Mouse (Mus musculus) left cerebral cortex, postnatal 14 days (tissue): ENCODE results near the gene Unc5c. TPM values are rescaled to one million over a fixed set of nuclear protein-coding genes. Genes with fewer than 3 reads are reported as not detected.

ENCODE experiments used
- DNase-seq, 2 experiments: peaks; one replicate each; pipeline ENCODE4 v3.0.0; 2021 to 2022; ENCODE audit warnings: low spot score in 2 of 2, mixed read lengths in 1 of 2
- intact Hi-C: fragments of 180-260 bp; cut with DNase I; formaldehyde crosslinking; loops from one replicate; pipeline ENCODE4 v1.15.1; 2025
- total RNA-seq, 2 experiments: library from RNA; stranded (reverse); gene quantifications; 2 replicates each; pipeline ENCODE4 v1.2.3; 2021

The Unc5c gene
- total RNA-seq, 2 experiments from 2014 or later: 30.7 to 31.7 TPM

GRCm38 (mm10) chr3:141857123-141857522 is 392.1 kb downstream of the Unc5c start:
- no peak for DNase-seq
- intact Hi-C loops: no loop called here

- DNase-seq: peak; percentile 45 to 76
- intact Hi-C loops: loop anchor here (1.0 to 10.0 kb wide), 2 partner anchors 413 to 612 kb away; no protein-coding TSS in a partner anchor
These were observed 397.9 kb downstream of the Unc5c start for GRCm38 (mm10) chr3:141862816-141863461.

GRCm38 (mm10) chr3:141871805-141872204 is 406.8 kb downstream of the Unc5c start:
- intact Hi-C loops: no loop called here
- DNase-seq: no peak

GRCm38 (mm10) chr3:141872337-141873042 is 407.5 kb downstream of the Unc5c start:
- intact Hi-C loops: no loop called here

GRCm38 (mm10) chr3:141882496-141882895 is 417.5 kb downstream of the Unc5c start:
- intact Hi-C loops: no loop called here
- DNase-seq: no peak

More at GRCm38 (mm10) chr3:141872337-141873042, 407.5 kb downstream of the Unc5c start:
- DNase-seq: no peak

GRCm38 (mm10) chr3:141884190-141884589 is 419.2 kb downstream of the Unc5c start:
- intact Hi-C loops: no loop called here
- no peak for DNase-seq
